Mouse (Mus musculus) bone marrow macrophage, adult 2 months (primary cell): Measurements from ENCODE around the gene Siva1.
A peak's percentile ranks its signal among the peaks of the same experiment; 100 is the strongest.

ENCODE experiments used
- CTCF ChIP-seq: IDR thresholded peaks from 2 replicates; pipeline ENCODE4 v1.5.1; 2012; ENCODE audit warnings: low read depth, mild to moderate bottlenecking, low read length, moderate library complexity
- POLR2A ChIP-seq: IDR thresholded peaks from 2 replicates; pipeline ENCODE4 v1.6.1; 2012; ENCODE audit warnings: mild to moderate bottlenecking, low read depth, low read length, borderline replicate concordance

DNA sequence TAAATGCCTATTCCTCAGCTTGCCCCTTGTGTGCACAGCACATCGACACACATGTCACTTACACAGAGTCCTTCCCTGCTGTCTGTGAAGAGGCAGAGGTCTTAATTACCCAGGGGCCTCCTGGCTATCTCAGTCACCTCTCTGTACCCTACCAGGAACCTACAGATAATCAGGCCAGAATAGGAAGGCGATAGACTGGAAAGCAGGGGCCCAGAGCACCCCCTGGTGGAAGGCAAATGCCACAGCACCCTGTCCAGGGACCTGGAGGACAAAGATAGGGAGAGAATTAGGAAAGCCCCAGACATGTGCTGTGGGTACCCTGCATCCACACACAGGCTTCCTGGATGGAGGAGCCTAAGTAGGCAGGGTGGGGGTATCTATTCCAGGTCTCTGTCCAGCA lies 20.7 kb upstream of the Siva1 start:
- TF ChIP-seq CTCF = peak; percentile 86
- TF ChIP-seq POLR2A = no peak
